Mouse (Mus musculus): ENCODE results near the gene Dppa5a. TPM values are rescaled to one million over a fixed set of nuclear protein-coding genes. Genes with fewer than 3 reads are reported as not detected.
"Not testable (repeated sequence)": the region's sequence is repeated elsewhere in the genome, so short reads cannot be mapped to it uniquely, and the experiment has no call there.

Gene Dppa5a
- polyA plus RNA-seq, 1 experiment from 2014 or later: not detected

- not testable (repeated sequence) for H3K4me1 ChIP-seq (ENCODE audit: control insufficient read depth, insufficient read depth, low read length); H3K9me3 ChIP-seq (ENCODE audit: control insufficient read depth, low read length); H3K9ac ChIP-seq (ENCODE audit: low read depth, low read length); H3K27ac ChIP-seq (ENCODE audit: low read depth, low read length); H3K4me2 ChIP-seq (replicated peaks; ENCODE audit: low read depth, low read length); ATAC-seq (ENCODE audit: low FRiP score, low TSS enrichment); H3K27me3 ChIP-seq (ENCODE audit: control insufficient read depth, insufficient read depth, low read length); H3K36me3 ChIP-seq (ENCODE audit: control insufficient read depth, insufficient read depth, low read length); H3K4me3 ChIP-seq (ENCODE audit: low read length)
- 71% methylated on average over 9 of the region's 9 CpGs for WGBS
These were observed 24.9 kb downstream of the Dppa5a start for GRCm38 (mm10) chr9:78343055-78343454.

DNA sequence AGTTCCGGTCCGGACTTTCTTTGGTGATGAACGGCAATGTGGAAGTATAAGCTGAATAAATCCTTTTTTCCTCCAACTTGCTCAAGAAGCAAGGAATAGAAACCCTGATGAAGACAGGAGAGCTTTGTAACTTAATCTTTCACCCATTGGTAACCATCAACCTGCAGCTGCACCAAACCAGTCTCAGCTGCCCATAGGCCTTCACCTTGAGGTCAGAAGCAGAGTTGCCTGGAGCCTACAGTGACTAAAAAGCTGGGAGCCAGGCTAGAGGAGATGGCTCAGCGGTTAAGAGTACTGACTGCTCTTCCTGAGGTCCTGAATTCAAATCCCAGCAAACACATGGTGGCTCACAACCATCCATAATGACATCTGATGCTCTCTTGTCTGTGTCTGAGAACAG lies 25.5 kb downstream of the Dppa5a start:
- not testable (repeated sequence) for H3K27ac ChIP-seq (ENCODE audit: low read depth, low read length); H3K36me3 ChIP-seq (ENCODE audit: control insufficient read depth, insufficient read depth, low read length); H3K4me3 ChIP-seq (ENCODE audit: low read length); H3K4me1 ChIP-seq (ENCODE audit: control insufficient read depth, insufficient read depth, low read length); H3K4me2 ChIP-seq (replicated peaks; ENCODE audit: low read depth, low read length); H3K9me3 ChIP-seq (ENCODE audit: control insufficient read depth, low read length); H3K27me3 ChIP-seq (ENCODE audit: control insufficient read depth, insufficient read depth, low read length); H3K9ac ChIP-seq (ENCODE audit: low read depth, low read length)
- WGBS: 89% methylated on average over 4 of the region's 4 CpGs
- 0 out of 2 replicates have a peak, but pooled peaks have one; percentile 53 for ATAC-seq (ENCODE audit: low FRiP score, low TSS enrichment)

DNA sequence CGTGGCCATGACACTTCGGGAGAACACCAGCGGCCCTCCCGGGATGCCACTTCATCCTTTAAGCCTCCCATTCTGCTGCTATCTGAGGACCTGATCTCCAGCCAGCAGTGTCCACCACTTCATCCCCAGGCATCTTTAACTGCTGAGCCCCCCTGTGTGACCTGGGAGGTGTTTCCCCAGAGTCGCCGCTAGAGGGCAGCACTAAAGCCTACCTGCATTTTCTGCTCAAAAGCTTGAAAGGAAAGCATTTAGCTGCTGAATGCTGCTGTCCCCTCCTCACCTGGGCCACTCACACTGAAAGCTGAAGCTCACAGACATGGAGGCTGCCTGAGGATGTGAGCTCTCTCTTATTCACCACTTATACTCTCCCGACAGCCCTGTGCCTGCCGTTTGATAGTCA lies 27.7 kb downstream of the Dppa5a start:
- peak; percentile 29; the same call in 1 of the 2 replicates for ATAC-seq (ENCODE audit: low FRiP score, low TSS enrichment)
- H3K4me1 ChIP-seq (ENCODE audit: control insufficient read depth, insufficient read depth, low read length); H3K4me3 ChIP-seq (ENCODE audit: low read length); H3K36me3 ChIP-seq (ENCODE audit: control insufficient read depth, insufficient read depth, low read length); H3K27ac ChIP-seq (ENCODE audit: low read depth, low read length); H3K4me2 ChIP-seq (replicated peaks; ENCODE audit: low read depth, low read length); H3K9ac ChIP-seq (ENCODE audit: low read depth, low read length); H3K27me3 ChIP-seq (ENCODE audit: control insufficient read depth, insufficient read depth, low read length); H3K9me3 ChIP-seq (ENCODE audit: control insufficient read depth, low read length): not testable (repeated sequence)
- WGBS: 21% methylated on average over 8 of the region's 8 CpGs

GRCm38 (mm10) chr9:78337050-78337449 lies 30.9 kb downstream of the Dppa5a start:
- not testable (repeated sequence) for H3K27me3 ChIP-seq (ENCODE audit: control insufficient read depth, insufficient read depth, low read length); H3K9ac ChIP-seq (ENCODE audit: low read depth, low read length); H3K36me3 ChIP-seq (ENCODE audit: control insufficient read depth, insufficient read depth, low read length); H3K4me2 ChIP-seq (replicated peaks; ENCODE audit: low read depth, low read length); H3K4me1 ChIP-seq (ENCODE audit: control insufficient read depth, insufficient read depth, low read length); ATAC-seq (ENCODE audit: low FRiP score, low TSS enrichment); H3K27ac ChIP-seq (ENCODE audit: low read depth, low read length); H3K9me3 ChIP-seq (ENCODE audit: control insufficient read depth, low read length); H3K4me3 ChIP-seq (ENCODE audit: low read length)

DNA sequence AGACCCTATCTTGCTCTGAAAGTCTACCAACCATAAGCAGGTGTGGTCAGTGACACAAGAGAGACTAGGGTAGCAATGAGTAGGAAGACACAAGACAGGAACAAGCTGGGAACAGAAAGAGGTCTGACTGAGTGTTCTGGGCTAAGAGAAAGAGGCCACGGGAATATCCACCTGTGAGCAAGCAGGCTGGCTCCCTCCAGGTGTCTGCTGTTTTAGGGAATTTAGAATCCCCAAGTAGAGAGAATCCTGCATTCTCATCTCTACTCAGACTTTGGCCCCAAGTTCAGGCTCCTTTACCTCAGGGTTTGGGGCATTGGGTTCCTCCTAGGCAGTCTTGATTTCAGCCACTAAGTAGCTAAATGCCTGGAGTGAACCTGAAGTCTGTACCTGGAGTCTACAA lies 40.7 kb downstream of the Dppa5a start, which contains the start of gene Omt2b:
Gene Omt2b, plus strand, starts transcription at position 301 of the 400 bp plus-strand sequence.
- not testable (repeated sequence) for H3K27me3 ChIP-seq (ENCODE audit: control insufficient read depth, insufficient read depth, low read length); H3K4me3 ChIP-seq (ENCODE audit: low read length); ATAC-seq (ENCODE audit: low FRiP score, low TSS enrichment); H3K9ac ChIP-seq (ENCODE audit: low read depth, low read length); H3K9me3 ChIP-seq (ENCODE audit: control insufficient read depth, low read length); H3K4me2 ChIP-seq (replicated peaks; ENCODE audit: low read depth, low read length); H3K27ac ChIP-seq (ENCODE audit: low read depth, low read length); H3K4me1 ChIP-seq (ENCODE audit: control insufficient read depth, insufficient read depth, low read length); H3K36me3 ChIP-seq (ENCODE audit: control insufficient read depth, insufficient read depth, low read length)
- 83% methylated on average over 1 of the region's 1 CpGs for WGBS

GRCm38 (mm10) chr9:78319499-78319898 lies 48.5 kb downstream of the Dppa5a start:
- Histone ChIP-seq H3K4me2 (replicated peaks; ENCODE audit: low read depth, low read length) (no peak overlapping the region), H3K36me3 (ENCODE audit: control insufficient read depth, insufficient read depth, low read length) (no peaks in the 10 kb centered on the region), H3K4me3 (ENCODE audit: low read length) (no peak overlapping the region), H3K9me3 (ENCODE audit: control insufficient read depth, low read length) (no peaks in the 10 kb centered on the region), H3K9ac (ENCODE audit: low read depth, low read length) (no peak overlapping the region), H3K4me1 (ENCODE audit: control insufficient read depth, insufficient read depth, low read length) (no peaks in the 10 kb centered on the region), H3K27ac (ENCODE audit: low read depth, low read length) (no peak overlapping the region), H3K27me3 (ENCODE audit: control insufficient read depth, insufficient read depth, low read length) (no peaks in the 10 kb centered on the region)
- 33% methylated on average over 1 of the region's 1 CpGs for whole genome bisulfite sequencing
- ATAC-seq (ENCODE audit: low FRiP score, low TSS enrichment): no peak

Other genes starting within 250 kb of the Dppa5a start
- gene Gsta4, start 185.4 kb downstream of the Dppa5a start, polyA plus RNA-seq (2014; fragmentation: Nextera tagmentation; extraction: Ambion mirVana): 102 and 108 TPM in 2 replicates
- not detected in 2 replicates for gene Gsta1, start 137.5 kb downstream of the Dppa5a start, polyA plus RNA-seq (2014; fragmentation: Nextera tagmentation; extraction: Ambion mirVana)
- not detected in 2 replicates for gene Gm3776, start 111.0 kb downstream of the Dppa5a start, polyA plus RNA-seq (2014; fragmentation: Nextera tagmentation; extraction: Ambion mirVana)
- 3.9 and 4.9 TPM in 2 replicates for gene Gm10639, start 78.3 kb downstream of the Dppa5a start, polyA plus RNA-seq (2014; fragmentation: Nextera tagmentation; extraction: Ambion mirVana)
- not detected in 2 replicates for gene Omt2a, start 53.4 kb downstream of the Dppa5a start, polyA plus RNA-seq (2014; fragmentation: Nextera tagmentation; extraction: Ambion mirVana)
- gene Omt2b, start 40.6 kb downstream of the Dppa5a start, polyA plus RNA-seq (2014; fragmentation: Nextera tagmentation; extraction: Ambion mirVana): not detected in 2 replicates
- gene Gsta2, start 12.4 kb downstream of the Dppa5a start, polyA plus RNA-seq (2014; fragmentation: Nextera tagmentation; extraction: Ambion mirVana): 2.6 and 3.6 TPM in 2 replicates
- gene Ooep, start 10.5 kb upstream of the Dppa5a start, polyA plus RNA-seq (2014; fragmentation: Nextera tagmentation; extraction: Ambion mirVana): 2.1 and 2.2 TPM in 2 replicates
- gene Ddx43, start 27.6 kb upstream of the Dppa5a start, polyA plus RNA-seq (2014; fragmentation: Nextera tagmentation; extraction: Ambion mirVana): 0.34 and 0.41 TPM in 2 replicates
- 1.9 and 2.2 TPM in 2 replicates for gene Cgas, start 75.1 kb upstream of the Dppa5a start, polyA plus RNA-seq (2014; fragmentation: Nextera tagmentation; extraction: Ambion mirVana)
- gene Mto1, start 80.0 kb upstream of the Dppa5a start, polyA plus RNA-seq (2014; fragmentation: Nextera tagmentation; extraction: Ambion mirVana): 21.5 and 29.3 TPM in 2 replicates
- gene Gm17324, start 80.6 kb upstream of the Dppa5a start, polyA plus RNA-seq (2014; fragmentation: Nextera tagmentation; extraction: Ambion mirVana): 0.46 and 0.58 TPM in 2 replicates
- gene Eef1a1, start 121.0 kb upstream of the Dppa5a start, polyA plus RNA-seq (2014; fragmentation: Nextera tagmentation; extraction: Ambion mirVana): 5,322 and 6,193 TPM in 2 replicates
- 9.9 and 16.9 TPM in 2 replicates for gene Slc17a5, start 219.9 kb upstream of the Dppa5a start, polyA plus RNA-seq (2014; fragmentation: Nextera tagmentation; extraction: Ambion mirVana)
- gene Cd109, start 247.4 kb upstream of the Dppa5a start, polyA plus RNA-seq (2014; fragmentation: Nextera tagmentation; extraction: Ambion mirVana): 4.3 and 7.9 TPM in 2 replicates